Mouse (Mus musculus): Measurements from ENCODE around the gene Hnrnpf. TPM values are rescaled to one million over a fixed set of nuclear protein-coding genes. Genes with fewer than 3 reads are reported as not detected.
A peak's percentile ranks its signal among the peaks of the same experiment; 100 is the strongest.

Hnrnpf gene
- polyA plus RNA-seq, 1 experiment: 502 TPM

DNA sequence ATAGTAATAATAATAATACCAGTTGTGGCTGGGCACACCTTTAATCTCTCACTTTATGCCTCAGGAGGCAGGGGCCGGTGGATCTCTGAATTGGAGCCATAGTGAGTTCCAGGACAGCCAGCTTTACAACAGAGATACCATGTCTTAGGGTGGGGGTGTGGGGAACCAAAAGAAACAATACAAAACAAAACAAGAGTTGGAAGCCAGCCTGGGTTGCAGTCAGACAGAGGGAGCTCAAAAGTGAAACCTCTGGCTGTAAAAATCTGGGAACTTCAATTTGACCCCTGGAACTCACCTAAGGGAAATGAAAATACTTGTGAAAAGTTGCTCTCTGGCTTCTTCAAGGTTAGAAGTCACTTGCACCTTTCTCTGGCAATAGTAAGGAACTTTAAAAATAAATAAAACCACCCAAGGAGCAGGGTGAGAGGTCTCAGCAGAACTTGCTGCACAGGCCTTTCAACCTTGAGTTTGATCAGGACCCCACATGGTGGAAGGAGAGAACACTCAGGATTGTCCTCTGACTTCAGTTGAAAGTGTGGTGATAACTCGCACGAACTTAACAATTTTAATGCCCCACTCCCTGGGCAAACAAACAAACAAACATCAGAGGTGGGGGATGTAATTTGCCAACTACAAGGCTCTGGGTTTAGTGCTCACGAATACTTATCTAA lies 5.3 kb downstream of the Hnrnpf start:
- no peak overlapping the region for H3K4me3 ChIP-seq (ENCODE audit: insufficient read depth, low read depth, low read length)
- H3K27ac ChIP-seq (ENCODE audit: insufficient read depth, low read depth, low read length): 0 out of 2 replicates have a peak overlapping the region, but pooled peaks have one; percentile 2
- H3K4me1 ChIP-seq (ENCODE audit: control insufficient read depth, insufficient read depth, low read length): peaks cover 14% of the 10 kb centered on the region
- TF ChIP-seq CTCF (IDR thresholded peaks at IDR 0.05; ENCODE audit: insufficient read depth, low read depth, low read length): no peak
- TF ChIP-seq POLR2A (IDR thresholded peaks at IDR 0.05; ENCODE audit: insufficient read depth, low read depth, low read length): no peak
- 12% methylated on average over 4 of the region's 4 CpGs for WGBS

DNA sequence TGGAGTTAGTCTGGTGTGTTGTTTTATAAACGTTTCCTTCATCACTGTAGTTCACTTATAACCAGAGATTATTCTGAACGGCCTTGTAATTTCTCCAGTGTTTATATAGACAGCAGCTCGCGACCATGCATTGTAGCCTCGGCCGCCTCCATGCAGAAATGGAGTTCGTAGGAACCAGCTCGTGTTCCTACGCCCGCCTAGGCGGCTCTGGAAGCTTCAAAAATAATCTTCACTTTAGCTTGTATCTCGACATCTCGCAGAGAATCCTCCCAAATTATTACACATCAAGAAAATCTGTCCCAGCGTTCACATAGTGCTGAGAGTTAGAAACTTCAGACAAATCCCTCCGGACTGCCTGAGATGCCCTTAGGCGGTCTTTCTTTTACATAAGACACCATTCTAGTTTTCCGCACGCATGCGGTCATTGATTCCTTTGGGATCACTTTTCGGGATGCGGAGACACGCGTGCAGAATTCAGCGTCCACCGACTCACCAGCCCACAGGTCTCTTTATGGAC lies 5.9 kb downstream of the Hnrnpf start:
- peaks cover 10% of the 10 kb centered on the region for H3K4me1 ChIP-seq (ENCODE audit: control insufficient read depth, insufficient read depth, low read length)
- under 1% methylated on average over 25 of the region's 25 CpGs for WGBS
- H3K27ac ChIP-seq (ENCODE audit: insufficient read depth, low read depth, low read length): peak overlapping the region; percentile 85
- no peak for TF ChIP-seq CTCF (IDR thresholded peaks at IDR 0.05; ENCODE audit: insufficient read depth, low read depth, low read length)
- TF ChIP-seq POLR2A (IDR thresholded peaks at IDR 0.05; ENCODE audit: insufficient read depth, low read depth, low read length): no peak
- peak overlapping the region; percentile 67 for H3K4me3 ChIP-seq (ENCODE audit: insufficient read depth, low read depth, low read length)

DNA sequence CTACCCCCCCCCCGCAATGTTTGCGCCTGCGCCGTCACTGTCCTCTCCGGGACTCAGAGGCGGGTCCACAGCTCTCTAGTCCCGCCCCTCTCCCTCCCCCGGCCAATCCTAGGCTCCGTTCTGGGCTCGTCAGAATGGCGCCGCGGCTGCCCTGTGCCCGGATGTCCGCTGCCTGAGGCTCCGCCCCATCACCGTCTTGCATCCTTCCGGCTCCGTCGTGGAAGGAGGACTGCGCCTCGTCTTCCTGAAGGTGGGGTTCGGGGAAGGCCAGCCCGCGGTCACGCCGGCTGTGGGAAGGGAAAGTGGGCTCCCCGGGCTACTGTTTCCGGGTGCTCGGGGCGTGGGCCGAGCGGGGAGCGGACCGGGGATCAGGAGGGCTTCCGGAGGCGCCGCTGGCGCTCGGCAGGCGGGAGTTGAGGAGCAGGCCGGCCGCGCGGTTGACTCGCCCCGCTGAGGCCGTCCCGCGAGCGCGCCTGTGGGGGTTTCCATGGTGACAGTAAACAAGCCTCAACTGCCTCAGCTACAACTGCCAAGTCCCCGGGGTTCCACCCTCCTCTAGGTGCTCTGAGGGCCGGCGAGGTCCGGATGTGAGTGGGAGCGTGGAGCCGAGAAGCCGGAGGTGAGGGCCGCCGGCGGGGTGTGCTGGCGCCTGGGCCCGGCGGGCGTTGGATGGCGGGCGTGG lies 6.6 kb downstream of the Hnrnpf start:
- Histone ChIP-seq H3K4me1 (ENCODE audit: control insufficient read depth, insufficient read depth, low read length) (peaks cover 10% of the 10 kb centered on the region), H3K27ac (ENCODE audit: insufficient read depth, low read depth, low read length) (peak overlapping the region; percentile 4; the same call in 1 of the 2 replicates), H3K4me3 (ENCODE audit: insufficient read depth, low read depth, low read length) (peak overlapping the region; percentile 89)
- WGBS: under 1% methylated on average over 66 of the region's 68 CpGs
- no peak for TF ChIP-seq CTCF (IDR thresholded peaks at IDR 0.05; ENCODE audit: insufficient read depth, low read depth, low read length)
- TF ChIP-seq POLR2A (IDR thresholded peaks at IDR 0.05; ENCODE audit: insufficient read depth, low read depth, low read length): peak; percentile 73; the same call in 1 of the 2 replicates

DNA sequence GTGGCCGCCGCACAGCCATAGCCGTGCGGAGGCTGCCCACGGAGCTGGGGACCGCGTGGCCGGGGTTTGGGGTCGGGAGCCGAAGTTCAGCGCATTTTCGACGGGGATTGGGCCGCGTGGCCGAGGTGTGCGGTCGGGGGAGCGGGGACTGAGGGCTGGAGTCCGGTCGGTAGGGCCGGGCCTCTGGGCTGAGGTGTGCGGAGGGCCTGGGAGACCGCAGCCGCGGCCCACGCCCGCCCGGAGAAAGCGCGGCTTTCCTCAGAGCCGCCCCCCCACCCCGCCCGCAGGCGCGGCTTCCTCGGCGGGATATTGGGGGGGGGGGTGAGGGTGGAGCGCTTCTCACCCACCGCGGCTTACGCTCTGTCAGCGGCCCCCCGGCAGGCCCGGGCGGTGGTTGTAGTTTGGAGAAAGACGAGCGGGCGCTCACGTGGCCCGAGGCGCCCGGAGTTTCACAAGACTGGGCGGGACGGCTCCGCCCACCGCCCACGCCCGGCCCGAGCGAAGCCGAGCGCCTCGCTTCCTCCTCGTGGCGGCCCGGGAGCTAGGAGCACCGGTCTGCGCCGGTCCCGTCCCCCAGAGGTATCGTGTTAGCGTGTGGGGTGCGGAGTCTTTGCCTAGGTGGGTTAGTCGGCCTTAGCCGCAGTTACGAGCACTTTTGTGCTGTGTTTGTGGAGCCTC lies 7.3 kb downstream of the Hnrnpf start:
- H3K4me3 ChIP-seq (ENCODE audit: insufficient read depth, low read depth, low read length): peak overlapping the region; percentile 89
- H3K27ac ChIP-seq (ENCODE audit: insufficient read depth, low read depth, low read length): peak overlapping the region; percentile 4; the same call in 1 of the 2 replicates
- 1% methylated on average over 74 of the region's 77 CpGs for WGBS
- TF ChIP-seq CTCF (IDR thresholded peaks at IDR 0.05; ENCODE audit: insufficient read depth, low read depth, low read length) (no peak), POLR2A (IDR thresholded peaks at IDR 0.05; ENCODE audit: insufficient read depth, low read depth, low read length) (no peak)
- H3K4me1 ChIP-seq (ENCODE audit: control insufficient read depth, insufficient read depth, low read length): peaks cover 10% of the 10 kb centered on the region

DNA sequence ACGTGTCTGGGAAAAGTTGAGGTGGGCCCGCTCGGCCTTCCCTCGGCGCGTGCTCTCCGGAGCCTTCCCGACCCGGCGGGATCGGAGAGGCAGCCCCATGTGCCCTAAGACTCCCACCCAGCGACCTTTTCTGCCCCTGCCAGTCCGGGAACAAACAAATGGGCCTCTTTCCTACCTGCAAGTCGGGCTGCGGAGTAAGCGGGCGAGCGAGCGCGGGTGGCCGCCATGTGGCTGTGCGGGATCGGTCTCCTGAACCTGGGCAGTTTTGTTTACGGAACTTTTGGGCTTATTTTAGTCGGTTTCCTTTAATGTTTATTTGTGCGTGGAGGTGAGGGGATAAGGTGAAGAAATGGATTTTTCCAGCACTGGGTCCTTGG lies 7.8 kb downstream of the Hnrnpf start:
- TF ChIP-seq POLR2A (IDR thresholded peaks at IDR 0.05; ENCODE audit: insufficient read depth, low read depth, low read length): no peak
- TF ChIP-seq CTCF (IDR thresholded peaks at IDR 0.05; ENCODE audit: insufficient read depth, low read depth, low read length): no peak
- WGBS: under 1% methylated on average over 26 of the region's 26 CpGs
- Histone ChIP-seq H3K4me3 (ENCODE audit: insufficient read depth, low read depth, low read length) (peak overlapping the region; percentile 89), H3K27ac (ENCODE audit: insufficient read depth, low read depth, low read length) (no peak overlapping the region), H3K4me1 (ENCODE audit: control insufficient read depth, insufficient read depth, low read length) (peaks cover 10% of the 10 kb centered on the region)

DNA sequence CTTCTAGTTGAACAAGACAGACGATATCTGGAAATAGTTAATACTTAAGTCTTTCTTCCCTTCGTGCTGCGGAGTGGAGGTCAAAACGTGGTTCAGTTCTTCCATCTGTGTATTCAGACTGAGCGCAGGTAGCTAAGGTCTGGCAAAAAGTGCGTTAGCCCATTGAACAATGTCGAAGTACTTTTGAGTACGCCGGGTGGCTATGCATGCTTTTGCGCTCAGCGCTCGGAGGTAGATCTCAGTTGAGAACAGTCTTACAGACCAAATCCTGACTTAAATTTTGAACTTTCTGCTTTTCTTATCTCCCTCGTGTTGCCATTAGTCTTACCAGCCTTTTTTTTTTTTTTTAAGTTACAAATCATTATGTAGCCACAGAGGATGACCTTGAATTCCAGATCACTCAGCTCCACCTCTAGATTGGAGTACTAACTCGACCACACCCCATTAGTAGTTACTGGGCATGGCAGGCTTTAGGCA lies 8.3 kb downstream of the Hnrnpf start:
- TF ChIP-seq POLR2A (IDR thresholded peaks at IDR 0.05; ENCODE audit: insufficient read depth, low read depth, low read length) (no peak), CTCF (IDR thresholded peaks at IDR 0.05; ENCODE audit: insufficient read depth, low read depth, low read length) (no peak)
- Histone ChIP-seq H3K4me1 (ENCODE audit: control insufficient read depth, insufficient read depth, low read length) (peaks cover 10% of the 10 kb centered on the region), H3K27ac (ENCODE audit: insufficient read depth, low read depth, low read length) (no peak overlapping the region), H3K4me3 (ENCODE audit: insufficient read depth, low read depth, low read length) (peak overlapping the region; percentile 12; the same call in 1 of the 2 replicates)
- 7% methylated on average over 14 of the region's 14 CpGs for WGBS

DNA sequence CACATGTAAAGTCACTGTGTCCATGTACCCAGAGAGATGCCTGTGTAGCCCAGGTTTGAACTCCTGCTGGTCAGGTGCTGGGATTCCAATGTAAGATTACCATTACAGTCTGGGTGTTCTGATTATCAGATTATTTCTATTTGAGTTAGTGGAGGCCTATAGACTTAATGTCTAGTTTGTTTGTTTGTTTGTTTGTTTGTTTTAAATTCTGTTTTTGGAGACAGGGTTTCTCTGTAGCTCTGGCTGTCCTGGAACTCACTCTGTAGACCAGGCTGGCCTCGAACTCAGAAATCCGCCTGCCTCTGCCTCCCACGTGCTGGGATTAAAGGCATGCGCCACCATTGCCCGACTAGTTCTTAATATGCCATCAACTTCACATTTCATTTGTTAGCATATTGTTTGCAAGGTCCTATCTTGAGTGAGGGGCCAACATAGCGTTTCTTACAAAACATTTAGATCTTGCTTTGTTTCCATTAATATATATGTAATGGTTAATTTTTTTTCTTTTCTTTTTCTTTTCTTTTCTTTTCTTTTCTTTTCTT lies 10.1 kb downstream of the Hnrnpf start:
- 83% methylated on average over 6 of the region's 6 CpGs for whole genome bisulfite sequencing
- Histone ChIP-seq H3K27ac (ENCODE audit: insufficient read depth, low read depth, low read length) (no peak overlapping the region), H3K4me3 (ENCODE audit: insufficient read depth, low read depth, low read length) (no peak overlapping the region), H3K4me1 (ENCODE audit: control insufficient read depth, insufficient read depth, low read length) (peaks cover 10% of the 10 kb centered on the region)
- TF ChIP-seq POLR2A (IDR thresholded peaks at IDR 0.05; ENCODE audit: insufficient read depth, low read depth, low read length): no peak
- no peak for TF ChIP-seq CTCF (IDR thresholded peaks at IDR 0.05; ENCODE audit: insufficient read depth, low read depth, low read length)

DNA sequence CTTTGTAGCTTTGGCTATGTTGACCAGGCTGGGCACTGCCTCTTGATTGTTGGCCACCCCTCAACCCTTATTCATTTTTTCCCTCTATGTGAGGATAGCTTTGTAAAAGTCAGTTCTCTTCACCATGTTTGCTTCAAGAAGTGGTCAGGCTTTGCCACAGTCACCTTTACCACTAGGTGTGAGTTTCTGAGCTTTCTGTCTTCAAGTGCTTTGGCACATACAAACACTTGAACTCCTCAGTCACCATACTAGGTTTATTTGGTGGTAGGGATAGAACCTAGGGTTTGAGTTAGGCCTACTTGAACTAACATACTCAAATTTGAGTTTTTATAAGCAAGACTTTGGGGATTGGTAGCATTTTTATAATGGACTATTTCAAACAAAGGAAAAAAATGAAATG lies 14.4 kb downstream of the Hnrnpf start:
- TF ChIP-seq POLR2A (IDR thresholded peaks at IDR 0.05; ENCODE audit: insufficient read depth, low read depth, low read length) (no peak), CTCF (IDR thresholded peaks at IDR 0.05; ENCODE audit: insufficient read depth, low read depth, low read length) (no peak)
- no peak overlapping the region for H3K27ac ChIP-seq (ENCODE audit: insufficient read depth, low read depth, low read length)
- H3K4me3 ChIP-seq (ENCODE audit: insufficient read depth, low read depth, low read length): no peak overlapping the region
- no peaks in the 10 kb centered on the region for H3K4me1 ChIP-seq (ENCODE audit: control insufficient read depth, insufficient read depth, low read length)

All from olfactory bulb, adult 2 months (tissue).